Mouse (Mus musculus) monocyte, adult 2 months (primary cell): ENCODE data around the gene Olfm4.

Experiments used
- DNase-seq, 2 experiments: peaks; one replicate each; pipeline ENCODE4 v3.0.0; 2022; ENCODE audit warnings: low spot score in 2 of 2, low read depth in 1 of 2

The Olfm4 gene

GRCm38 (mm10) chr14:79983781-79984180 lies at the start of gene Olfm4:
Gene Olfm4, plus strand, starts transcription at chr14:79984081.
- no peak for DNase-seq

- DNase-seq: no peak
Measured at GRCm38 (mm10) chr14:79934426-79934825, 49.5 kb upstream of the Olfm4 start.

GRCm38 (mm10) chr14:79936879-79937468 lies 46.9 kb upstream of the Olfm4 start:
- DNase-seq: no peak

GRCm38 (mm10) chr14:79945876-79946275 lies 38.0 kb upstream of the Olfm4 start:
- no peak for DNase-seq

- no peak for DNase-seq
Measured at GRCm38 (mm10) chr14:79955678-79956077, 28.2 kb upstream of the Olfm4 start.

GRCm38 (mm10) chr14:79957789-79958487 lies 25.9 kb upstream of the Olfm4 start:
- DNase-seq: no peak

- no peak for DNase-seq
Measured at GRCm38 (mm10) chr14:79961187-79961586, 22.7 kb upstream of the Olfm4 start.

GRCm38 (mm10) chr14:79961602-79962001 lies 22.3 kb upstream of the Olfm4 start:
- DNase-seq: no peak

- DNase-seq: no peak
Measured at GRCm38 (mm10) chr14:79970165-79970564, 13.7 kb upstream of the Olfm4 start.

GRCm38 (mm10) chr14:79970928-79971738 lies 12.7 kb upstream of the Olfm4 start:
- no peak for DNase-seq

GRCm38 (mm10) chr14:79981437-79981836 lies 2.4 kb upstream of the Olfm4 start:
- DNase-seq: no peak

- no peak for DNase-seq
Measured at GRCm38 (mm10) chr14:79985137-79985670, 1.3 kb downstream of the Olfm4 start.

GRCm38 (mm10) chr14:79985696-79986095 lies 1.8 kb downstream of the Olfm4 start:
- no peak for DNase-seq

GRCm38 (mm10) chr14:79986831-79987230 lies 3.0 kb downstream of the Olfm4 start:
- no peak for DNase-seq

GRCm38 (mm10) chr14:79989785-79990184 lies 5.9 kb downstream of the Olfm4 start:
- no peak for DNase-seq

- DNase-seq: no peak
Measured at GRCm38 (mm10) chr14:79990547-79990946, 6.7 kb downstream of the Olfm4 start.

- DNase-seq: no peak
Measured at GRCm38 (mm10) chr14:79997534-79997933, 13.7 kb downstream of the Olfm4 start.

GRCm38 (mm10) chr14:80000110-80000531 lies 16.2 kb downstream of the Olfm4 start:
- no peak for DNase-seq

GRCm38 (mm10) chr14:80007686-80008085 lies 23.8 kb downstream of the Olfm4 start:
- DNase-seq: no peak

- DNase-seq: no peak
Measured at GRCm38 (mm10) chr14:80010426-80010825, 26.5 kb downstream of the Olfm4 start.

- DNase-seq: no peak
Measured at GRCm38 (mm10) chr14:80014966-80015365, 31.1 kb downstream of the Olfm4 start.

GRCm38 (mm10) chr14:80016112-80016511 lies 32.2 kb downstream of the Olfm4 start:
- DNase-seq: no peak
